Mouse (Mus musculus): ENCODE data around the gene Plcg1. TPM values are rescaled to one million over a fixed set of nuclear protein-coding genes. Genes with fewer than 3 reads are reported as not detected.

Plcg1 gene
- total and polyA plus RNA-seq, 2 experiments from 2014 or later = 21.6 to 53.4 TPM

DNA sequence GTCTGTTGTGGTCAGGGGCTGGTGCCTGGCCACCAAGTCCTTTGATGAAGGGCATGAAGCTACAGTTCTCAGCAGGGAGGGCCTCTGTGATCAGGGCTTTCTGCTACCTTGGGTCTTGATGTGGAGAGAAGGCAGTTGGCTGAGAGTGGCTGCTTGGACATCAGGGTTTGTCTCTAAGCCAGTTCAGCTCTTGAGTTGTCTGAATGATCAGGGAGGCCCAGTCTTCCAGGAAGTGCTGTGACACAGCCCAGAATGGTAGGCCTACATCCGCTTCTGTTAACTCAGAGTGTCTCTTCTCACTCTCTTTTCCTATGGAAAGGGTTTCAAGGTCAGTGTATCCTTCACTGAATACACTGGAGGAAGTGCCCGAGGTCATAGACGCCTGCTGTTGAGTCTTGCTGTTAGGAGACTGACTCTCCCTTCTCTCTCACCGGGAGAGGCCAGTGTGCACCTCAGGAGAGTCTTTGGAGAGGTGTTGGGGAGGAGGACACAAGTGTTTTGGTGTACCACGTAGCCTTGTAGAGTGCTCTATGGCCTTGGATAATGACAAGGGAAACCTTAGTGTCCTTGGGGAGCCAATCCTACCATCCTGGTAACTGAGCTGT, 4.7 kb downstream of the Plcg1 start:
- TF ChIP-seq EP300 (IDR thresholded peaks at IDR 0.05; ENCODE audit: low read depth) (no peak), CTCF (IDR thresholded peaks at IDR 0.05; ENCODE audit: low read depth) (no peak)
- Histone ChIP-seq H3K4me3 (ENCODE audit: low read depth, low read length) (no peak overlapping the region), H3K9me3 (replicated peaks; ENCODE audit: control insufficient read depth, low read length) (no peaks in the 10 kb centered on the region), H3K9ac (replicated peaks; ENCODE audit: low read depth, low read length) (no peak overlapping the region), H3K27ac (ENCODE audit: low read depth) (peak overlapping the region; percentile 76), H3K4me2 (ENCODE audit: low read depth, low read length) (no peak overlapping the region), H3K4me1 (ENCODE audit: control insufficient read depth, insufficient read depth) (peaks cover 83% of the 10 kb centered on the region), H3K36me3 (replicated peaks; ENCODE audit: control insufficient read depth, insufficient read depth, low read length) (peaks cover 9% of the 10 kb centered on the region; the same call in 1 of the 2 replicates), H3K27me3 (ENCODE audit: control insufficient read depth, insufficient read depth, low read length) (no peaks in the 10 kb centered on the region)
- 38% methylated on average over 5 of the region's 5 CpGs for WGBS
- no peak for DNase-seq (ENCODE audit: low spot score)
- no peak for ATAC-seq (ENCODE audit: insufficient read depth, low read depth)

GRCm38 (mm10) chr2:160736466-160736865, 5.4 kb downstream of the Plcg1 start:
- TF ChIP-seq EP300 (IDR thresholded peaks at IDR 0.05; ENCODE audit: low read depth) (no peak), CTCF (IDR thresholded peaks at IDR 0.05; ENCODE audit: low read depth) (no peak)
- no peaks in the 10 kb centered on the region for H3K9me3 ChIP-seq (replicated peaks; ENCODE audit: control insufficient read depth, low read length)
- no peak overlapping the region for H3K4me2 ChIP-seq (ENCODE audit: low read depth, low read length)
- peaks cover 9% of the 10 kb centered on the region; the same call in 1 of the 2 replicates for H3K36me3 ChIP-seq (replicated peaks; ENCODE audit: control insufficient read depth, insufficient read depth, low read length)
- WGBS = 77% methylated on average over 3 of the region's 3 CpGs
- peak overlapping the region; percentile 76 for H3K27ac ChIP-seq (ENCODE audit: low read depth)
- H3K4me3 ChIP-seq (ENCODE audit: low read depth, low read length) = no peak overlapping the region
- H3K27me3 ChIP-seq (ENCODE audit: control insufficient read depth, insufficient read depth, low read length) = no peaks in the 10 kb centered on the region
- DNase-seq (ENCODE audit: low spot score) (no peak), ATAC-seq (ENCODE audit: insufficient read depth, low read depth) (no peak)
- H3K9ac ChIP-seq (replicated peaks; ENCODE audit: low read depth, low read length) = no peak overlapping the region
- H3K4me1 ChIP-seq (ENCODE audit: control insufficient read depth, insufficient read depth) = peaks cover 89% of the 10 kb centered on the region

DNA sequence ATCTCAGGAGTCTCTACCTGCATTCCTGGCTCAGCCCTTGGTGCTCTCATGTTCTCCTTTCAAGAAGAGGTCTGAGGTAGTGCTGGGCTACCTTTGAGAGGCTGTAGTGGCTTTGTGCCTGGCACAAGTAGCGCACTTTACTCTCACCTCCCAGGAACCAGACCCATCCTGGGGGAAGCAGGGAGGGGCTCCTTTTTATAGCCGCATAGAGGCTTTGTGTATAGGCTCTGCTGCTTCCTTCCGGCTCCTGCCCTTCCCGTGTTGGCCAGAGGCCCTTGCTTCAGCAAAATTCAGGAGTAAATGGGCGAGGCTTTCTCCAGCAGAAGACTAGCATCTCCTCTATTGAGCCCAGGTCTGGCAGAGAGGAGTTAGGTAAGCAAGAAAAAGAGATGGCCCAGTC, 7.3 kb downstream of the Plcg1 start:
- H3K4me2 ChIP-seq (ENCODE audit: low read depth, low read length) = no peak overlapping the region
- TF ChIP-seq EP300 (IDR thresholded peaks at IDR 0.05; ENCODE audit: low read depth) = no peak

DNA sequence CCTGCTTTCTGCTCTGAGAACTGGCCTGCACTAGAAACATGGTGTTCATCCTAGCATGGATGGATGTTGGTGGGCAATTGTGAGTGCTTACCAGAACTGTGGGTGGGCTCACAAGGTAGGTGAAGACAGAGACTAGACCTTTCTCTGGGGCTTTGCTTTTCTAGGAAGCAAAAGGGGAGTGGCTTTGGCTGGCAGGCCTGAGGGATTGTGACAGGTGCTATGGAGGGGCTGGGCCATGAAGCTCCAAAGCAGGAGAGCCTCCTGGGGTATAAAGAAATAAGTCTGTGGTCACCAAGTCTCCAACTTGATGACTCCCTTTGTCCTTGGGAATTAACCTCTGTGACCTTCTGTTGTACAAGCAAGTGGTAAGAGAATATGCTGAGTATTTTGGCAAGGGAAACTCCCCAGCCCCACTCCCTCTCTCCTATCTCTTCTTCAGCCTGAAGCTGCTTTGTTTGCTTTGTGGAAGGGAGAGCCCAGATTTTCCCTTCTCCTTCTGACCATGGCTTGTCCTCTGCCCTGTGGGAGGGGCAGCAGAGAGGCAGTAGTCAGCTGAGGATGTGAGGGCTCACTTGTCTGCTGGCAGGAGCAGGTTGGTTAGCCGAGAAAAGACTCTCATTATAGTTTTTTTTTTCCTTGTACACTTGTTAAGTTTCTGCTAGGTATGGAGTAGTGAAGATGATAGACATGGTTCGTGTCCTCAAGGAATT, 8.7 kb downstream of the Plcg1 start:
- ATAC-seq (ENCODE audit: insufficient read depth, low read depth) = peak; percentile 39; the same call in 1 of the 2 replicates
- WGBS = 33% methylated on average over 2 of the region's 2 CpGs
- peaks cover 9% of the 10 kb centered on the region; the same call in 1 of the 2 replicates for H3K36me3 ChIP-seq (replicated peaks; ENCODE audit: control insufficient read depth, insufficient read depth, low read length)

More for the DNA sequence above, 7.3 kb downstream of the Plcg1 start:
- Histone ChIP-seq H3K27me3 (ENCODE audit: control insufficient read depth, insufficient read depth, low read length) (no peaks in the 10 kb centered on the region), H3K4me3 (ENCODE audit: low read depth, low read length) (no peak overlapping the region), H3K27ac (ENCODE audit: low read depth) (peak overlapping the region; percentile 76), H3K4me1 (ENCODE audit: control insufficient read depth, insufficient read depth) (peaks cover 86% of the 10 kb centered on the region), H3K9me3 (replicated peaks; ENCODE audit: control insufficient read depth, low read length) (no peaks in the 10 kb centered on the region), H3K36me3 (replicated peaks; ENCODE audit: control insufficient read depth, insufficient read depth, low read length) (peaks cover 9% of the 10 kb centered on the region; the same call in 1 of the 2 replicates), H3K9ac (replicated peaks; ENCODE audit: low read depth, low read length) (0 out of 2 replicates have a peak overlapping the region, but pooled peaks have one; percentile 11)
- DNase-seq (ENCODE audit: low spot score) (no peak), ATAC-seq (ENCODE audit: insufficient read depth, low read depth) (no peak)
- 49% methylated on average over 5 of the region's 5 CpGs for WGBS

GRCm38 (mm10) chr2:160740521-160741156, 9.5 kb downstream of the Plcg1 start:
- ATAC-seq (ENCODE audit: insufficient read depth, low read depth) (no peak), DNase-seq (ENCODE audit: low spot score) (no peak)
- WGBS = 59% methylated on average over 11 of the region's 11 CpGs
- no peaks in the 10 kb centered on the region for H3K9me3 ChIP-seq (replicated peaks; ENCODE audit: control insufficient read depth, low read length)
- H3K4me2 ChIP-seq (ENCODE audit: low read depth, low read length) = no peak overlapping the region; the same call in 1 of the 2 replicates
- TF ChIP-seq EP300 (IDR thresholded peaks at IDR 0.05; ENCODE audit: low read depth) = no peak
- no peak for TF ChIP-seq CTCF (IDR thresholded peaks at IDR 0.05; ENCODE audit: low read depth)
- no peak overlapping the region for H3K9ac ChIP-seq (replicated peaks; ENCODE audit: low read depth, low read length)
- peaks cover 79% of the 10 kb centered on the region for H3K4me1 ChIP-seq (ENCODE audit: control insufficient read depth, insufficient read depth)
- no peak overlapping the region for H3K4me3 ChIP-seq (ENCODE audit: low read depth, low read length)
- H3K36me3 ChIP-seq (replicated peaks; ENCODE audit: control insufficient read depth, insufficient read depth, low read length) = peaks cover under 1% of the 10 kb centered on the region; the same call in 1 of the 2 replicates
- H3K27ac ChIP-seq (ENCODE audit: low read depth) = peak overlapping the region; percentile 76
- no peaks in the 10 kb centered on the region for H3K27me3 ChIP-seq (ENCODE audit: control insufficient read depth, insufficient read depth, low read length)

More for the DNA sequence above, 8.7 kb downstream of the Plcg1 start:
- Histone ChIP-seq H3K4me1 (ENCODE audit: control insufficient read depth, insufficient read depth) (peaks cover 80% of the 10 kb centered on the region), H3K4me2 (ENCODE audit: low read depth, low read length) (no peak overlapping the region), H3K9me3 (replicated peaks; ENCODE audit: control insufficient read depth, low read length) (no peaks in the 10 kb centered on the region), H3K4me3 (ENCODE audit: low read depth, low read length) (no peak overlapping the region), H3K27me3 (ENCODE audit: control insufficient read depth, insufficient read depth, low read length) (no peaks in the 10 kb centered on the region), H3K9ac (replicated peaks; ENCODE audit: low read depth, low read length) (no peak overlapping the region), H3K27ac (ENCODE audit: low read depth) (peak overlapping the region; percentile 76)
- no peak for TF ChIP-seq CTCF (IDR thresholded peaks at IDR 0.05; ENCODE audit: low read depth)
- TF ChIP-seq EP300 (IDR thresholded peaks at IDR 0.05; ENCODE audit: low read depth) = no peak
- DNase-seq (ENCODE audit: low spot score) = peak; percentile 48

Measured in heart, postnatal 0 days (tissue).